Mouse (Mus musculus) forebrain, embryonic 15.5 days (tissue): ENCODE data around the gene Car14. TPM values are rescaled to one million over a fixed set of nuclear protein-coding genes. Genes with fewer than 3 reads are reported as not detected.
"Not testable (repeated sequence)": the region's sequence is repeated elsewhere in the genome, so short reads cannot be mapped to it uniquely, and the experiment has no call there.

ENCODE experiments used
- ATAC-seq: fragments of 200-750 bp; cut with Nextera tagmentation; replicated peaks from 2 replicates; pipeline ENCODE4 v1.8.0; 2017; ENCODE audit warnings: mild to moderate bottlenecking, moderate TSS enrichment, moderate library complexity
- H3K27ac ChIP-seq: fragments of 300-500 bp; sonication (generic); replicated peaks from 2 replicates; pipeline ENCODE4 v1.5.1; 2015; ENCODE audit warnings: mild to moderate bottlenecking, inconsistent platforms
- H3K27me3 ChIP-seq: fragments of 300-500 bp; sonication (generic); 2 replicates; pipeline ENCODE4 v1.6.1; 2015; ENCODE audit warnings: inconsistent platforms
- H3K36me3 ChIP-seq: fragments of 300-500 bp; sonication (generic); 2 replicates; pipeline ENCODE4 v1.6.1; 2015; ENCODE audit warnings: mild to moderate bottlenecking, inconsistent platforms
- H3K4me1 ChIP-seq: fragments of 300-500 bp; sonication (generic); 2 replicates; pipeline ENCODE4 v1.6.1; 2015; ENCODE audit warnings: inconsistent platforms
- H3K4me2 ChIP-seq: fragments of 300-500 bp; sonication (generic); replicated peaks from 2 replicates; pipeline ENCODE4 v1.6.1; 2015; ENCODE audit warnings: mild to moderate bottlenecking, inconsistent platforms
- H3K4me3 ChIP-seq: fragments of 300-500 bp; sonication (generic); 2 replicates; pipeline ENCODE4 v1.5.1; 2015; ENCODE audit warnings: mild to moderate bottlenecking, inconsistent platforms
- H3K9ac ChIP-seq: fragments of 300-500 bp; sonication (generic); replicated peaks from 2 replicates; pipeline ENCODE4 v1.6.1; 2015; ENCODE audit warnings: mild to moderate bottlenecking, inconsistent platforms
- H3K9me3 ChIP-seq: fragments of 300-500 bp; sonication (generic); 2 replicates; pipeline ENCODE4 v1.6.1; 2016; ENCODE audit warnings: inconsistent platforms
- WGBS: fragments of 180-500 bp; shearing (Covaris S2); methylation state at CpG from one replicate; pipeline ENCODE4 v1.1.7; 2015; ENCODE audit warnings: mixed read lengths; 5-methylcytosine and 5-hydroxymethylcytosine counted together
- polyA plus RNA-seq: library from polyadenylated mRNA; unstranded; fragments of >200 nt; fragmentation: Nextera tagmentation; extraction: Ambion mirVana; gene quantifications from 2 replicates; pipeline ENCODE4 v1.2.1, GENCODE M21; 2015

Car14 gene
- polyA plus RNA-seq, 1 experiment from 2014 or later: 14.0 TPM

DNA sequence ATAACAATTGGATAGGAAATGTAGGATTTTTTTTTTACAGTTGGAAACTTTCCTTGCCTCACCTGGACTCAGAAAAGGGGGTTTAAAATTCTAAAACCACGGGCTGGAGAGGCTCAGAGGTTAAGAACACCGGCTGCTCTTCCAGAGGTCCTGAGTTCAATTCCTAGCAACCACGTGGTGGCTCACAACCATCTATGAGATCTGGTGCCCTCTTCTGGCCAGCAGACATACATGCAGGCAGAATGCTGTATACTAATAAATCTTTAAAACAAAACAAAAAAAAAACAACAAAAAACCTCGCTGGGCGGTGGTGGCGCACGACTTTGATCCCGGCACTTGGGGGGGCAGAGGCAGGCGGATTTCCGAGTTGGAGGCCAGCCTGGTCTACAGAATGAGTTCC, 43.3 kb downstream of the Car14 start:
- Histone ChIP-seq H3K4me2 (no peak overlapping the region), H3K27me3 (no peaks in the 10 kb centered on the region)

DNA sequence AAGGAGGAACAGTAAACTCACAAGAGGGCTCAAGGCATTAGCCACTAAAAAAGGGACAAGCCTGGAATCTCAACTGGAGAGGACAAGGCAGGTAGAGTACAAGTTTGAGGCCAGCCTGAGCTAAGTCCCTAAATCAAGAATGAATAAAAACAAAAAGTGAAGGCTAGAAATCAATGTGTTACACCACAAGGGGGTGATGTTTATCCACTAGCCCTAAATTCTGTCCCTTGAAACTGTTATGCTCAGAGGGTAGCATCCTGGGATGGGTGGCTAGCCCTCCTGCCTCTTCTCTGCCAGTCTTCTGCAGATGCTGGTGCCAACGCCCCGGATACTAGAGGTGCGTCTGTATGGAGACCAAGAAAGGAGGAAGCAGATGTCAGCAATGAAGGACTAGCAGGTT, 44.2 kb downstream of the Car14 start:
- H3K4me3 ChIP-seq: no peak overlapping the region
- H3K9me3 ChIP-seq: no peaks in the 10 kb centered on the region
- ATAC-seq: no peak
- peaks cover 7% of the 10 kb centered on the region for H3K4me1 ChIP-seq
- WGBS: 85% methylated on average over 3 of the region's 3 CpGs
- H3K4me2 ChIP-seq: no peak overlapping the region
- H3K27ac ChIP-seq: no peak overlapping the region
- H3K27me3 ChIP-seq: no peaks in the 10 kb centered on the region
- H3K9ac ChIP-seq: no peak overlapping the region
- peaks cover 12% of the 10 kb centered on the region; the same call in 1 of the 2 replicates for H3K36me3 ChIP-seq

More for the DNA sequence above, 43.3 kb downstream of the Car14 start:
- ATAC-seq: no peak
- Histone ChIP-seq H3K4me1 (peaks cover 4% of the 10 kb centered on the region), H3K4me3 (no peak overlapping the region), H3K36me3 (peaks cover 15% of the 10 kb centered on the region; the same call in 1 of the 2 replicates), H3K9ac (no peak overlapping the region), H3K27ac (no peak overlapping the region), H3K9me3 (no peaks in the 10 kb centered on the region)
- 79% methylated on average over 10 of the region's 10 CpGs for WGBS

DNA sequence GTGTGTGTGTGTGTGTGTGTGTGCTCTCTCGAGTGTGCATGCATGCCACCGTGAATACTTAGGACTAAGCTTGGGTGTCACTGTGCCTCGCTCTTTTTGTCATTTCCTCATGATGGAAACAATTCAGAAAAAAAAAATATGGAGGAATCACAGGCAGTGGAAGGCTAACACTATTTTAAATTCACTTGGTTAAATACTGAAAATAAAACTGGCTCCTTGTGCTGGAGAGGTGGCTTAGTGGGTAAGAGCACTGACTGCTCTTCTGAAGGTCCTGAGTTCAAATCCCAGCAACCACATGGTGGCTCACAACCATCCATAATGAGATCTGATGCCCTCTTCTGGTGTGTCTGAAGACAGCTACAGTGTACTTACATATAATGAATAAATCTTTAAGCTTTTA, 46.2 kb downstream of the Car14 start:
- not testable (repeated sequence) for H3K36me3 ChIP-seq, ATAC-seq, H3K4me3 ChIP-seq, H3K9me3 ChIP-seq, H3K27me3 ChIP-seq, H3K27ac ChIP-seq, H3K9ac ChIP-seq, H3K4me2 ChIP-seq
- H3K4me1 ChIP-seq: peaks cover 18% of the 10 kb centered on the region
- WGBS: 91% methylated on average over 3 of the region's 3 CpGs

DNA sequence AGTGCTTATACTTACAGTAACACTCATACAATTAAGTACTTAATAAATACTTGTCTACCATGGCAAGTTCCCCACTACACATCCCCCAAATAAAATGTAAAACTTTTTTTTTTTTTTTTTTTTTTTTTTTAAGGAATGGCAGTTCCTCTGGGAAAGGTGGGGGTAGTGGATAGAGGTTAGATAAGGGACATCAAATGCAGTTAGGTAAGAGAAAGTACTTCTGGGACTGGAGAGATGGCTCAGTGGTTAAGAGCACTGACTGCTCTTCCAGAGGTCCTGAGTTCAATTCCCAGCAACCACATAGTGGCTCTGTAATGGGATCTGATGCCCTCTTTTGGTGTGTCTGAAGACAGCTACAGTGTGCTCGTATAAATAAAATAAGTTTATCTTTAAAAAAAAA, 47.4 kb downstream of the Car14 start:
- H3K27ac ChIP-seq, H3K27me3 ChIP-seq, ATAC-seq, H3K4me2 ChIP-seq, H3K4me3 ChIP-seq, H3K9me3 ChIP-seq, H3K9ac ChIP-seq: not testable (repeated sequence)
- peaks cover 16% of the 10 kb centered on the region for H3K36me3 ChIP-seq
- H3K4me1 ChIP-seq: peaks cover 18% of the 10 kb centered on the region
- 72% methylated on average over 1 of the region's 1 CpGs for WGBS

DNA sequence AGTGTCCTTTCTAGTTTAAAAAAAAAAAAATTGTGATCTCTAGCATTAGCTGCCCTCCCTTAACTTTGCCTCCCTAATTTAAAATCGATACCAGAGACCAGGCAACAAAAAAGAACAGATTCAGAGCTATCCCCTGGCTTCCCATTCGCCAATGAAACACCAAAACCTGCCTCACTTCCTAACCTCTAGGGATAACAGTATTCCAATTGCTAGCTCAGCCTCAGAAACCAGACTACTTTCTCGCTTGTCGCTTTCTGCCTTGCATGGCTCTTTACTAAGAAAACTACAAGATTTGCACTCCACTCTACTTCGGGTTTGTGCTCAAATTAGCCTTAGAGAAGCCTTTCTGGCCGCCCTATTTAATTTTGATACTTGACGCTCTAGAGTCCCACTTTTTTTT, 48.4 kb downstream of the Car14 start:
- peak overlapping the region; percentile 95 for H3K4me3 ChIP-seq
- peak overlapping the region; percentile 87 for H3K9ac ChIP-seq
- WGBS: 25% methylated on average over 7 of the region's 7 CpGs
- no peak; the same call in 1 of the 2 replicates for ATAC-seq
- H3K9me3 ChIP-seq: no peaks in the 10 kb centered on the region
- H3K27ac ChIP-seq: peak overlapping the region; percentile 72
- H3K4me2 ChIP-seq: peak overlapping the region; percentile 76
- H3K36me3 ChIP-seq: peaks cover 21% of the 10 kb centered on the region
- H3K4me1 ChIP-seq: peaks cover 18% of the 10 kb centered on the region
- no peaks in the 10 kb centered on the region for H3K27me3 ChIP-seq

DNA sequence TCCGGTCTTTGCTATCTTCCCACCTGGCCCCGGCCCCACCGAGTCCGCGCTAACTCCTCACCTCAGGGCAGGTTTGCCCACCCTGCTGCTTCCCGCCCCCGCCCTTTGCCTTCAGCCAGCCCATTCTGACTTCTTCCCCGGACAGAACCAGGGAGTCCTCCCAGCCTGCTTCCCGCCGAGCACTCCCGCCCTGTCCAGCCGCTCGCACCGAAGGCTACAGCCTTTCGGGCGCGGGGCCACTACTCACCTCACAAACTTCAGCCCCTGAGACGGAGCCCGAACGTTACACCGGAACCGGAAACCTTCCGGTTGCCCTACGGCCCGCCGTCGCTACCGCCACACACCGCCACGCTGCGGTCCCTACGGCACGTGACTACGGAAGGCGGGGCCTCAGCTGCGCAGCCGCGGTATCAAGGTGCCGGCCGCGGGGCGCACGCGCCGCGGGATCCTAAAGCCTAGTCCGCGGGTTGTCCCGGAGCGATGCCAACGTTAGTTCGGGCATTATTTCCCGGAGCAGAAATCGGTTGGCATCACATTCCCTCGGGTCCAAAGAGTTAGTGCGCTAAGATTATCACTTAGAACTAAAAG, 48.9 kb downstream of the Car14 start, which contains the start of gene Prpf3:
TSS of gene Prpf3 (minus strand) at position 384 of the 588 bp plus-strand sequence.
- Histone ChIP-seq H3K9me3 (no peaks in the 10 kb centered on the region), H3K9ac (peak within 1 kb of the TSS; percentile 87), H3K27me3 (no peaks in the 10 kb centered on the region), H3K4me3 (peak within 1 kb of the TSS; percentile 95), H3K36me3 (peaks cover 27% of the 10 kb centered on the region), H3K27ac (peak within 1 kb of the TSS; percentile 72), H3K4me1 (peaks cover 18% of the 10 kb centered on the region), H3K4me2 (peak within 1 kb of the TSS; percentile 76)
- WGBS: under 1% methylated on average over 56 of the region's 56 CpGs
- peak; percentile 99 for ATAC-seq

DNA sequence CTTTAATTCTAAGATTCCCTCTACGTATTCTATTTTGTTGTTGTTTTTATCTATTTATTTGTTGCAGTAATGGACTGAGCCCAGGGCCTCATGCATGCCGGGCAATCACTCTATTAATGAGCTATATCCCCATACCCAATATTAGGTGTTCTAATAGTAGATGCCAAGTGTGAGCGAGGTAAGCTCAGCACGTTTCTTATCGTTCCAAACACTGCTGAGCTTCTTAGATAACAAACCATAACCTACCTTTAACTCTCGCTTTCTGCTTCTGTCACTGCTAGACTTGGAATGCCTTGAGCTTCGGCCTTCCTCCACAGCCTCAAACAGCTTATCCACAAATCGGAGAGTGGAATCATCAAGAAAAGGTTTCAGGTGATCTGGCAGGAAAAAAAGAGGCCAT, 53.2 kb downstream of the Car14 start:
- Histone ChIP-seq H3K9me3 (no peaks in the 10 kb centered on the region), H3K9ac (no peak overlapping the region), H3K36me3 (peaks cover 68% of the 10 kb centered on the region), H3K4me2 (no peak overlapping the region), H3K27me3 (no peaks in the 10 kb centered on the region), H3K27ac (no peak overlapping the region), H3K4me1 (peaks cover 15% of the 10 kb centered on the region), H3K4me3 (no peak overlapping the region)
- 95% methylated on average over 8 of the region's 8 CpGs for WGBS
- ATAC-seq: no peak

DNA sequence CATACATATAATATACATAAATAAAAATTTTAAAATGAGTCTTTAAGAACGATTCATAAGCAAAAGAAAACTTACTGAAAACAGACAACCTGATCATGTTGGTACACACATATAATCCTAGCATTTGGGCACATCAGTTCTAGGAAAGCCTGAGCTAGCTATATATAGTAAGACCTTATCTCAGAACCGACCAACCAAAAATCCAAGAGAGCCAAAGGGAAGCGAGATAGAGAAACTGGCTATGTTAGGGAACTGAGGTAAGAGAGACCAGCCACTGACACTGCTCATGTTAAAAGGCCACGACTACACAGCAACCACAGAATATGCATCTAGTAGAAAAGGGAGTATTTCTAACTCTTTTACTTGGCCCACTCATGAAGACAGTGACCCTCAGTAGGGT, 53.9 kb downstream of the Car14 start:
- ATAC-seq: no peak
- peaks cover 12% of the 10 kb centered on the region for H3K4me1 ChIP-seq
- H3K9ac ChIP-seq: no peak overlapping the region
- H3K27ac ChIP-seq: no peak overlapping the region
- no peak overlapping the region for H3K4me3 ChIP-seq
- no peak overlapping the region for H3K4me2 ChIP-seq
- peaks cover 74% of the 10 kb centered on the region for H3K36me3 ChIP-seq
- H3K27me3 ChIP-seq: no peaks in the 10 kb centered on the region
- WGBS: 88% methylated on average over 4 of the region's 4 CpGs
- H3K9me3 ChIP-seq: no peaks in the 10 kb centered on the region

Other genes starting within 250 kb of the Car14 start
- gene Mcl1, start 245.9 kb downstream of the Car14 start, polyA plus RNA-seq: 48.1 and 52.4 TPM in 2 replicates
- 0.45 and 0.56 TPM in 2 replicates for gene Adamtsl4, start 216.8 kb downstream of the Car14 start, polyA plus RNA-seq
- 8.7 and 9.3 TPM in 2 replicates for gene Ecm1, start 165.1 kb downstream of the Car14 start, polyA plus RNA-seq
- gene Tars2, start 144.5 kb downstream of the Car14 start, polyA plus RNA-seq: 48.3 and 50.5 TPM in 2 replicates
- 21.9 and 22.1 TPM in 2 replicates for gene Rprd2, start 85.8 kb downstream of the Car14 start, polyA plus RNA-seq
- 42.9 and 43.0 TPM in 2 replicates for gene Prpf3, start 48.8 kb downstream of the Car14 start, polyA plus RNA-seq
- 294 and 306 TPM in 2 replicates for gene Mrps21, start 33.2 kb downstream of the Car14 start, polyA plus RNA-seq
- 4.3 TPM in 2 replicates for gene Ciart, start 22.4 kb downstream of the Car14 start, polyA plus RNA-seq
- 12.7 and 14.7 TPM in 2 replicates for gene BC028528, start 12.7 kb downstream of the Car14 start, polyA plus RNA-seq
- gene Aph1a, start 10.7 kb downstream of the Car14 start, polyA plus RNA-seq: 31.3 and 39.8 TPM in 2 replicates
- gene Anp32e, start 24.6 kb upstream of the Car14 start, polyA plus RNA-seq: 196 and 207 TPM in 2 replicates
- 87.6 and 90.5 TPM in 2 replicates for gene Plekho1, start 91.3 kb upstream of the Car14 start, polyA plus RNA-seq
- gene Vps45, start 153.8 kb upstream of the Car14 start, polyA plus RNA-seq: 64.4 and 65.6 TPM in 2 replicates
- gene Otud7b, start 199.8 kb upstream of the Car14 start, polyA plus RNA-seq: 8.3 and 9.8 TPM in 2 replicates